Mouse (Mus musculus): ENCODE measurements at regions not wholly inside any gene's neighbourhood (a gene's known extent, or its start where the extent isn't known, plus 50 kb on each side); places are given as distances from the start of the nearest gene placed in this dataset.

DNA sequence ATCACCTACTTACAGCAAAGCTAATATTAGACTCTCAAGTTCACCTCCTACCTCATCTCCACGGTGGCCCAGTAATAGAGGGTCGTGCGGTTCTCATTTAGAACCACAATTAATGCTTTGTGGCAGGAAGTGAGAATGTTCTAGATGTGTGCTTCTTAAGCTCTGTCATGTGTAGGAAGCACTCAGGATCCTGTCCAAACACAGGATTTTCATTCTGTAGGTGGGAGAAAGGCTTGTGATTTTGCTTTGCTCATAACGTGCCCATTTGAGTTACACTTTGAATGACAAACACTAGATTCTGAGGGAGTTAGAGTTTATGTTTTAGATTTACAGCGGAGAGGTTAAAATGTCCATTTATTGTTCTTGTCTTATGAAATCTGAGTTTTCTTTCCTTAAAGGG lies 308.0 kb upstream of the Gm15217 start:
- Histone ChIP-seq H3K36me3 (ENCODE audit: control insufficient read depth, insufficient read depth) (no peaks in the 10 kb centered on the region), H3K4me3 (ENCODE audit: low read length) (no peak overlapping the region), H3K4me2 (ENCODE audit: low read depth, low read length) (no peak overlapping the region), H3K4me1 (ENCODE audit: control insufficient read depth, insufficient read depth, low read length) (peaks cover 16% of the 10 kb centered on the region), H3K9me3 (replicated peaks; ENCODE audit: control insufficient read depth, low read length) (no peaks in the 10 kb centered on the region), H3K27me3 (ENCODE audit: control insufficient read depth, insufficient read depth, low read length) (no peaks in the 10 kb centered on the region), H3K27ac (ENCODE audit: low read length) (no peak overlapping the region), H3K9ac (ENCODE audit: low read length) (no peak overlapping the region)
- 78% methylated on average over 5 of the region's 5 CpGs for whole genome bisulfite sequencing
- ATAC-seq (replicated peaks; ENCODE audit: extremely low read depth, insufficient read depth, low FRiP score): no peak

- 83% methylated on average over 2 of the region's 2 CpGs for WGBS
These were observed 302.5 kb upstream of the Gm15217 start for GRCm38 (mm10) chr14:46076738-46077137.

DNA sequence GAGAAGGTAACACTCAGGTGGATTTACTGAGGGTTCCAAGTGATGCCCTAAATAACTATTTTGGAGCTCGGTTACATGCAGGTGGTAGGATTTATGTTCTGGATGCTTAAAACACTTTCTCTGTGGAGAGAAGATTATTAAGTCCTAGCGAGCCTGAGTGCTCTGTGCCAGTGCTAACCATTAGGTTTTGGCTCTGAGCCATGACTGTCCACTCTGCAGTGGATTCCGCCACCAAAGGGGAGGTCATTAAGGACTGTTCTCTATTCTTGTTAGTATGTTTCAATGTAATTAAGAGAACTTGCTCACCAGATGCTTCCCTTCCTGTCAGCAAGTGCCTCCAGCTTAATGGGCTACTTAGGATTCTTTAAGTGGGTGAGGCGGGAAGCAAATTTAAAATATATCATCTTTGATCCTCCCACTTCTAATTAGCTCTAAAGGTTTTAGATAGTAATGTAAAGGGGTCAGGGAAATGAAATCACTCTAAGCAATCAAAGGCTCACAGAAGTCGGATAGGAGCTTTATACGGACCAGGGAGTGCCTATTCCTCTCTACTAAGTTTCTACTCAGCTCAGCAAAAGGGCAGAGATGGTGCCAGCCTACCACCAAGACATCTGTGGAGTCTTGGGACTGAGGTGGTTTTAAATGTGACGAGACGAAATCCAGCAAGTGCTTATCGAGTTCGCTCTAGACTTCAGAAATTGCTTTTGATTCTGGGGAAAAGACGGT lies 301.6 kb upstream of the Gm15217 start:
- H3K4me2 ChIP-seq (ENCODE audit: low read depth, low read length): no peak overlapping the region
- H3K9me3 ChIP-seq (replicated peaks; ENCODE audit: control insufficient read depth, low read length): no peaks in the 10 kb centered on the region
- H3K4me3 ChIP-seq (ENCODE audit: low read length): no peak overlapping the region
- ATAC-seq (replicated peaks; ENCODE audit: extremely low read depth, insufficient read depth, low FRiP score): no peak
- no peaks in the 10 kb centered on the region for H3K4me1 ChIP-seq (ENCODE audit: control insufficient read depth, insufficient read depth, low read length)
- H3K9ac ChIP-seq (ENCODE audit: low read length): no peak overlapping the region
- 64% methylated on average over 11 of the region's 11 CpGs for WGBS
- no peaks in the 10 kb centered on the region for H3K36me3 ChIP-seq (ENCODE audit: control insufficient read depth, insufficient read depth)
- H3K27me3 ChIP-seq (ENCODE audit: control insufficient read depth, insufficient read depth, low read length): no peaks in the 10 kb centered on the region
- H3K27ac ChIP-seq (ENCODE audit: low read length): no peak overlapping the region

More at GRCm38 (mm10) chr14:46076738-46077137, 302.5 kb upstream of the Gm15217 start:
- Histone ChIP-seq H3K9ac (ENCODE audit: low read length) (no peak overlapping the region), H3K4me3 (ENCODE audit: low read length) (no peak overlapping the region), H3K36me3 (ENCODE audit: control insufficient read depth, insufficient read depth) (no peaks in the 10 kb centered on the region), H3K27me3 (ENCODE audit: control insufficient read depth, insufficient read depth, low read length) (no peaks in the 10 kb centered on the region), H3K27ac (ENCODE audit: low read length) (no peak overlapping the region), H3K4me1 (ENCODE audit: control insufficient read depth, insufficient read depth, low read length) (no peaks in the 10 kb centered on the region), H3K9me3 (replicated peaks; ENCODE audit: control insufficient read depth, low read length) (no peaks in the 10 kb centered on the region), H3K4me2 (ENCODE audit: low read depth, low read length) (no peak overlapping the region)
- no peak for ATAC-seq (replicated peaks; ENCODE audit: extremely low read depth, insufficient read depth, low FRiP score)

GRCm38 (mm10) chr14:46082646-46083045 lies 296.6 kb upstream of the Gm15217 start:
- no peak for ATAC-seq (replicated peaks; ENCODE audit: extremely low read depth, insufficient read depth, low FRiP score)
- Histone ChIP-seq H3K4me3 (ENCODE audit: low read length) (no peak overlapping the region), H3K9ac (ENCODE audit: low read length) (no peak overlapping the region), H3K27ac (ENCODE audit: low read length) (no peak overlapping the region), H3K4me1 (ENCODE audit: control insufficient read depth, insufficient read depth, low read length) (no peaks in the 10 kb centered on the region), H3K27me3 (ENCODE audit: control insufficient read depth, insufficient read depth, low read length) (no peaks in the 10 kb centered on the region), H3K4me2 (ENCODE audit: low read depth, low read length) (no peak overlapping the region), H3K36me3 (ENCODE audit: control insufficient read depth, insufficient read depth) (no peaks in the 10 kb centered on the region), H3K9me3 (replicated peaks; ENCODE audit: control insufficient read depth, low read length) (no peaks in the 10 kb centered on the region)
- WGBS: 92% methylated on average over 5 of the region's 5 CpGs

DNA sequence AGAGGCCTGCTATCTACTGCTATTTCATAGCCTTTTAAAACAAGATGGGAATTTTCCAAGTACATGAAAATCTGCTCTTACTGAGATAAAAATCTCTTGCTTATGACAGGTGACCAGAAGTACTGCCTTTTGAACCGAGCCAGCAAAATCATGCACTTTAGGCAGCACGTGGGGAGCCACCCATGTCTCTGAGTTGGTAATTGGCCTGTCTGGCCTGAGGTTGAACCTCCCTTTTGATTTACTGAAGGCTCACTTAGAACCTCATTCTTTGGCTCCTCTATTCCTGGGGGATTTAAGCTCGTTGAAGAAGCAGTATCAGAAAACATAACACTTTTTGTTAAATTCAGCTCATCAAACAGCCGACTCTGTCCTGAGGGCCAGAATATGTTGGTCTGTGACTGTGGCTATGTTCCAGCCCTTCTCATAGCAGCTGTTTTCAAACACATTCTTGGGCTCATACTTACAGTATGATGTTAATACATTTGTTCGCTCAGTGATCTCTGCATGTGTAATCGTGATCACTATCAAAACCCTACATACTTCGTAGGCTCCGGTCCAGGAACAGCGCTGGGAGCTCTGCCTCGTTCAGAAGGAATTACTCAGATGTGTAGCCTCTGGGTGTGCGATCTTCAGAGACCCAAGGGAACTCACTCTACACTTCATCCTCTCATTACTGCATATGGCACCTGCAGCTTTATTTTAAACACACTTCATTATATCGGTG lies 290.1 kb upstream of the Gm15217 start:
- H3K27me3 ChIP-seq (ENCODE audit: control insufficient read depth, insufficient read depth, low read length): no peaks in the 10 kb centered on the region
- H3K9me3 ChIP-seq (replicated peaks; ENCODE audit: control insufficient read depth, low read length): peaks cover 5% of the 10 kb centered on the region
- H3K4me3 ChIP-seq (ENCODE audit: low read length): no peak overlapping the region
- no peak overlapping the region for H3K4me2 ChIP-seq (ENCODE audit: low read depth, low read length)
- H3K9ac ChIP-seq (ENCODE audit: low read length): no peak overlapping the region
- WGBS: 54% methylated on average over 12 of the region's 12 CpGs
- H3K27ac ChIP-seq (ENCODE audit: low read length): no peak overlapping the region
- no peak for ATAC-seq (replicated peaks; ENCODE audit: extremely low read depth, insufficient read depth, low FRiP score)
- H3K36me3 ChIP-seq (ENCODE audit: control insufficient read depth, insufficient read depth): no peaks in the 10 kb centered on the region
- no peaks in the 10 kb centered on the region for H3K4me1 ChIP-seq (ENCODE audit: control insufficient read depth, insufficient read depth, low read length)

DNA sequence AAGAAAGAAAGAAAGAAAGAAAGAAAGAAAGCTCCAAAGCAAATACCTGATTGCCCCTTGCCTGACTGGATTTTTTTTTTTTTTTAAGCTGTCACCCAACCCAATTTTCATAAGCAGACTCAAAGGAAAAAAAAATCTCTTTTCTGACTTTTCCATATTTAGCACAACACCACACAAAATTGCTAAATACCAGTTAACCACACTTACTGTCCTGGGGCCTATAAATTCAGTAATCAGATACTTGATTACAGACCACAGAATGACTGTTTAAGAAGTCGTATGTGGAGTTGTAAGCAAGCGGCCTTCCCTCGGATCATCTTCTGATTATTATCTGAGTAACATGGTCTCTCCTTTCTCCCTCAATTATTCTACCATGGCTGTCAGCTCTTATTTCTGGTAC lies 263.3 kb upstream of the Gm15217 start:
- no peak overlapping the region for H3K4me3 ChIP-seq (ENCODE audit: low read length)
- H3K27me3 ChIP-seq (ENCODE audit: control insufficient read depth, insufficient read depth, low read length): no peaks in the 10 kb centered on the region
- H3K9ac ChIP-seq (ENCODE audit: low read length): no peak overlapping the region
- H3K4me2 ChIP-seq (ENCODE audit: low read depth, low read length): no peak overlapping the region
- ATAC-seq (replicated peaks; ENCODE audit: extremely low read depth, insufficient read depth, low FRiP score): no peak
- 82% methylated on average over 3 of the region's 3 CpGs for WGBS
- H3K9me3 ChIP-seq (replicated peaks; ENCODE audit: control insufficient read depth, low read length): no peaks in the 10 kb centered on the region
- H3K4me1 ChIP-seq (ENCODE audit: control insufficient read depth, insufficient read depth, low read length): no peaks in the 10 kb centered on the region
- H3K36me3 ChIP-seq (ENCODE audit: control insufficient read depth, insufficient read depth): no peaks in the 10 kb centered on the region
- H3K27ac ChIP-seq (ENCODE audit: low read length): no peak overlapping the region

GRCm38 (mm10) chr14:46126541-46126940 lies 252.7 kb upstream of the Gm15217 start:
- H3K4me3 ChIP-seq (ENCODE audit: low read length): no peak overlapping the region
- ATAC-seq (replicated peaks; ENCODE audit: extremely low read depth, insufficient read depth, low FRiP score): no peak
- H3K27ac ChIP-seq (ENCODE audit: low read length): no peak overlapping the region
- WGBS: 93% methylated on average over 1 of the region's 1 CpGs
- H3K9me3 ChIP-seq (replicated peaks; ENCODE audit: control insufficient read depth, low read length): no peaks in the 10 kb centered on the region
- no peak overlapping the region for H3K4me2 ChIP-seq (ENCODE audit: low read depth, low read length)
- H3K27me3 ChIP-seq (ENCODE audit: control insufficient read depth, insufficient read depth, low read length): no peaks in the 10 kb centered on the region
- H3K36me3 ChIP-seq (ENCODE audit: control insufficient read depth, insufficient read depth): no peaks in the 10 kb centered on the region
- H3K9ac ChIP-seq (ENCODE audit: low read length): no peak overlapping the region
- H3K4me1 ChIP-seq (ENCODE audit: control insufficient read depth, insufficient read depth, low read length): no peaks in the 10 kb centered on the region

- Histone ChIP-seq H3K9ac (ENCODE audit: low read length) (no peak overlapping the region), H3K4me3 (ENCODE audit: low read length) (no peak overlapping the region), H3K36me3 (ENCODE audit: control insufficient read depth, insufficient read depth) (no peaks in the 10 kb centered on the region), H3K27me3 (ENCODE audit: control insufficient read depth, insufficient read depth, low read length) (no peaks in the 10 kb centered on the region), H3K4me1 (ENCODE audit: control insufficient read depth, insufficient read depth, low read length) (no peaks in the 10 kb centered on the region), H3K9me3 (replicated peaks; ENCODE audit: control insufficient read depth, low read length) (no peaks in the 10 kb centered on the region), H3K27ac (ENCODE audit: low read length) (no peak overlapping the region), H3K4me2 (ENCODE audit: low read depth, low read length) (no peak overlapping the region)
- 52% methylated on average over 3 of the region's 3 CpGs for WGBS
- ATAC-seq (replicated peaks; ENCODE audit: extremely low read depth, insufficient read depth, low FRiP score): no peak
These were observed 249.5 kb upstream of the Gm15217 start for GRCm38 (mm10) chr14:46129762-46130161.

- H3K9me3 ChIP-seq (replicated peaks; ENCODE audit: control insufficient read depth, low read length): no peaks in the 10 kb centered on the region
- ATAC-seq (replicated peaks; ENCODE audit: extremely low read depth, insufficient read depth, low FRiP score): peak; percentile 67
- no peaks in the 10 kb centered on the region for H3K36me3 ChIP-seq (ENCODE audit: control insufficient read depth, insufficient read depth)
- no peak overlapping the region for H3K9ac ChIP-seq (ENCODE audit: low read length)
- no peak overlapping the region for H3K4me3 ChIP-seq (ENCODE audit: low read length)
- H3K27ac ChIP-seq (ENCODE audit: low read length): no peak overlapping the region
- H3K4me1 ChIP-seq (ENCODE audit: control insufficient read depth, insufficient read depth, low read length): peaks cover 9% of the 10 kb centered on the region
- WGBS: 10% methylated on average over 4 of the region's 4 CpGs
- H3K4me2 ChIP-seq (ENCODE audit: low read depth, low read length): peak overlapping the region; percentile 44
- no peaks in the 10 kb centered on the region for H3K27me3 ChIP-seq (ENCODE audit: control insufficient read depth, insufficient read depth, low read length)
These were observed 235.0 kb upstream of the Gm15217 start for GRCm38 (mm10) chr14:46144175-46144574.

Data from heart, embryonic 16.5 days (tissue).